Mouse (Mus musculus) embryonic fibroblast, embryonic 13.5 days (primary cell): ENCODE measurements around the gene Cetn2.

Source experiments
- CTCF ChIP-seq: IDR thresholded peaks from 2 replicates; pipeline ENCODE4 v1.5.1; 2011; ENCODE audit warnings: mild to moderate bottlenecking, control low read depth, low read length, moderate library complexity, borderline replicate concordance; ENCODE audit not compliant: insufficient read depth
- POLR2A ChIP-seq: IDR thresholded peaks from 2 replicates; pipeline ENCODE4 v1.6.1; 2011; ENCODE audit warnings: low read depth, mild to moderate bottlenecking, control low read depth, low read length, moderate library complexity

DNA sequence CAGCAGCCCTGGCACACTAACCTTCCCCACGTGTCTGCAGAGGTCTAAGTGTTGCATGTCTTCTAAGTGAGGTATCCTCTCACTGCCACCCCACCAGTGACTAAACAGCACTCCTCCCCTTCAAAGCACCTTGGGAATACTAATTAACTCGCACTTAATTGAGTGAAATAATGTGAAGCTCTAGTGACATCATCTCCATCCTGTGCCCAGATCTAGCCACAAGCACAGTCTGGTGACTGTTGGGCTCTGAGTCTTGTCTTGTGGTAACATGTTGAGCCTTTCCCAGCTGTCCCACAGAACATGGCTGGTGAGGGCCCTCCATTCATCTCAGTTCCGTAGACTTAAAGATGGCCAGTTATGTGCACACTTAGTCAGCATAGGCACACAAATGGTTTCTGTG lies 44.5 kb upstream of the Cetn2 start:
- TF ChIP-seq CTCF = no peak
- no peak for TF ChIP-seq POLR2A
